Mouse (Mus musculus): ENCODE data around the gene Kcnj4. TPM values are rescaled to one million over a fixed set of nuclear protein-coding genes. Genes with fewer than 3 reads are reported as not detected.
A peak's percentile ranks its signal among the peaks of the same experiment; 100 is the strongest.
"Not testable (repeated sequence)": the region's sequence is repeated elsewhere in the genome, so short reads cannot be mapped to it uniquely, and the experiment has no call there.

Gene Kcnj4
- polyA plus RNA-seq, 1 experiment, result 0.72 TPM

DNA sequence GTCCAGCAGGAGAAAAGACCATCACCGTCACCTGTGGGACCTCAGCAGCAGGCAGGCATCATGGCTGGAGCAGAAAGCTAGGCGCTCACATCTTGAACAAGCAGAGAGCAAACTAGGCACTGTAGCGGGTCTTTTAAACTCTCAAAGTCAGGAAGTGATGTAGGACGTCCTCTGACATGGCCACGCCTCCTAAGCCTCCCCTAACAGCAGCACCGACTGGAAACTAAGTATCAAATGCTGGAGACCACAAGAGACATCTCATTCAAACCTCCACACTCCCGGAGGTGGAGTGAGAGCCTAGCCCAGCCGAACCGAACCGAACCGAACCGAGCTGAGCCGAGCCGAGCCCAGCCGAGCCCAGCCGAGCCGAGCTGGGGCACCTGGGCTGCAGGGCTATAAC is 34.5 kb downstream of the Kcnj4 start:
- TF ChIP-seq POLR2A (IDR thresholded peaks at IDR 0.05; ENCODE audit: low read depth, low read length) (no peak), CTCF (IDR thresholded peaks at IDR 0.05; ENCODE audit: borderline replicate concordance, insufficient read depth, low read length) (no peak)
- no peak overlapping the region for H3K4me3 ChIP-seq (ENCODE audit: insufficient read depth, low read length)
- peaks cover 4% of the 10 kb centered on the region; the same call in 1 of the 2 replicates for H3K4me1 ChIP-seq (ENCODE audit: control insufficient read depth, insufficient read depth, low read length)
- H3K27ac ChIP-seq (ENCODE audit: insufficient read depth, low read length), result no peak overlapping the region

DNA sequence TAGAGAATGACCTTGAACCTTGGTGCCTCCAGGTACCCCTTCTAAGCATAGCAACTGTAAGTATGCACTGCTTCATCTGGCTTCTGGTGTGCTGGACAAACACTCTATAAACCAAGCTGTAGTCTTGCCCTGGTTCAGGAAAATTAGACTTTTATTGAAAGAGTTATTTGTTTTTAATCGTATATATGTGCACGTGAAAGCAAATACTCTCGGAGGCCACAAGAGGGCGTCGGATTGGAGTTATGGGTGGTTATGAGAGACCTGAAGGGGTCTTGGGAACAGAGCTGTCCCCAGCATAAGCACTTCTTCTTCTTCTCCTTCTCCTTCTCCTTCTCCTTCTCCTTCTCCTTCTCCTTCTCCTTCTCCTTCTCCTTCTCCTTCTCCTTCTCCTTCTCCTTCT is 35.5 kb downstream of the Kcnj4 start:
- Histone ChIP-seq H3K4me3 (ENCODE audit: insufficient read depth, low read length) (no peak overlapping the region), H3K4me1 (ENCODE audit: control insufficient read depth, insufficient read depth, low read length) (peaks cover 8% of the 10 kb centered on the region; the same call in 1 of the 2 replicates), H3K27ac (ENCODE audit: insufficient read depth, low read length) (no peak overlapping the region)
- no peak for TF ChIP-seq CTCF (IDR thresholded peaks at IDR 0.05; ENCODE audit: borderline replicate concordance, insufficient read depth, low read length)
- TF ChIP-seq POLR2A (IDR thresholded peaks at IDR 0.05; ENCODE audit: low read depth, low read length), result no peak

DNA sequence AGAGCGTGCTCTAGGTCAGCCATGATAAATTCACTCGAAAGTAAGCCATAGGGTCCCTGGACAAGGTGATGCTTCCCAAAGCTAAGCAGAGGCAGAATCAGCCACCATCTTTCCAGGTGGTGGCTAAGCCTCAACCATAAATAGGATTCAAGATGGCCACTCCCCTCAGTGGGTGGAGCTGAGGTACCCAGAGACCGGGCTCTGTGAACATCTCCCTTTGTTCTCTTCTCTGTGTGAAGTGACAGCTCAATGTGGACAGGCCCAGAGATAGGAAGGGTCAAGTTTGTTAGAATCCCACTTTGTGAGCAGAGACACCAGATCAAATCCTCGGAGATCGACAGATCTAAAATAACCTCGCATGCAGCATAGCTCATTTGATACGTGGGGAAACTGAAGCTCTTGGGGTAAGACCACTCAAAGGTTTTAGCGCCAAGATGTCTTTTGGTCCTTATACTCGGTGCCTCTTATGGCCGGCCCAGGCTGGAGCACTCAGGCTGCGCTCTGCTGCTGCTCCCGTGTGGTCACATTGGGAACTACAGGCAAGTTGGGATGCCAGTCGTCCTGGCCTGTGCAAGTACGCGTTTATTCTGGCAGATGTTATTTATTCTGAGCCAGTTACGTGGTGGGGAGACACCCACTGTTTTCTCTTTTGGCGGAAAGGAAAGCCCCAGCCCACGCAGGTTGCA is 38.3 kb downstream of the Kcnj4 start:
- H3K4me1 ChIP-seq (ENCODE audit: control insufficient read depth, insufficient read depth, low read length), result peaks cover 11% of the 10 kb centered on the region; the same call in 1 of the 2 replicates
- TF ChIP-seq POLR2A (IDR thresholded peaks at IDR 0.05; ENCODE audit: low read depth, low read length), result no peak
- TF ChIP-seq CTCF (IDR thresholded peaks at IDR 0.05; ENCODE audit: borderline replicate concordance, insufficient read depth, low read length), result peak; percentile 99
- no peak overlapping the region for H3K4me3 ChIP-seq (ENCODE audit: insufficient read depth, low read length)
- H3K27ac ChIP-seq (ENCODE audit: insufficient read depth, low read length), result no peak overlapping the region

DNA sequence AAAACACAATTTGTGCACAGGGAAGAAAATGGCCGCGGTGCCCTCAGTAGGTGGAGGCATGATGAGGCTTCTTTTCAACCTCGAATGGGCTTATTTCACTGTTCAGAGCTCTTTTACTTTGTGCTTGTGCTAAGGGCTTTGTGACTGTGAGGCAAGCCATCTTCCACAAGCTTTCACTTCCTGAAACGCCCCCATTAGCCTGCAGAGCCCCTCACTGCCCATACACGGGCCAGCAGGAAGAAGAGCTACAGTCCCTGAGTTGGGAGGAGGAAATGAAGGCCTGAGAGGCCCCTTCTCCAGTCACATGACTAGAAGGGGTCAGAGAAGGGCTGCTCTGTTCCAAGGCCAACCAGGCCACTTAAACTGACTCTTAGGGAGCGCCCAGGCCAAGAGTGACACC is 48.5 kb downstream of the Kcnj4 start:
- Histone ChIP-seq H3K4me1 (ENCODE audit: control insufficient read depth, insufficient read depth, low read length) (0 out of 2 replicates have a peak, but pooled peaks cover 3% of the 10 kb centered on the region), H3K4me3 (ENCODE audit: insufficient read depth, low read length) (no peak overlapping the region), H3K27ac (ENCODE audit: insufficient read depth, low read length) (no peak overlapping the region)
- TF ChIP-seq CTCF (IDR thresholded peaks at IDR 0.05; ENCODE audit: borderline replicate concordance, insufficient read depth, low read length) (no peak), POLR2A (IDR thresholded peaks at IDR 0.05; ENCODE audit: low read depth, low read length) (no peak)

DNA sequence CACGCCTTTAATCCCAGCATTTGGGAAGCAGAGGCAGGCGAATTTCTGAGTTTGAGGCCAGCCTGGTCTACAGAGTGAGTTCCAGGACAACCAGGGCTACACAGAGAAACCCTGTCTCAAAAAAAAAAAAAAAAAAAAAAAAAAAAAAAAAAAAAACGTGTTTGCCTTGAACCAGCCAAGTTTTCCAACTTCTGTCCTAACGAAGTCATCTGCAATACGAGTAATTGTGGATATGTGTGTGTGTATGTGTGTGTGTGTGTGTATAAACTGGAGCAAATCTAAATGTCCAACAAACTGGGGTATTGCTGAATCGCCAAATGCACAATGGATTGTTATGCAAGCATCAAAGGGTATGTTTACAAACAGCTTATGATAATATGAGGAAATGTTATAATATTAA is 48.9 kb downstream of the Kcnj4 start:
- not testable (repeated sequence) for H3K4me1 ChIP-seq (ENCODE audit: control insufficient read depth, insufficient read depth, low read length); H3K4me3 ChIP-seq (ENCODE audit: insufficient read depth, low read length); H3K27ac ChIP-seq (ENCODE audit: insufficient read depth, low read length)

DNA sequence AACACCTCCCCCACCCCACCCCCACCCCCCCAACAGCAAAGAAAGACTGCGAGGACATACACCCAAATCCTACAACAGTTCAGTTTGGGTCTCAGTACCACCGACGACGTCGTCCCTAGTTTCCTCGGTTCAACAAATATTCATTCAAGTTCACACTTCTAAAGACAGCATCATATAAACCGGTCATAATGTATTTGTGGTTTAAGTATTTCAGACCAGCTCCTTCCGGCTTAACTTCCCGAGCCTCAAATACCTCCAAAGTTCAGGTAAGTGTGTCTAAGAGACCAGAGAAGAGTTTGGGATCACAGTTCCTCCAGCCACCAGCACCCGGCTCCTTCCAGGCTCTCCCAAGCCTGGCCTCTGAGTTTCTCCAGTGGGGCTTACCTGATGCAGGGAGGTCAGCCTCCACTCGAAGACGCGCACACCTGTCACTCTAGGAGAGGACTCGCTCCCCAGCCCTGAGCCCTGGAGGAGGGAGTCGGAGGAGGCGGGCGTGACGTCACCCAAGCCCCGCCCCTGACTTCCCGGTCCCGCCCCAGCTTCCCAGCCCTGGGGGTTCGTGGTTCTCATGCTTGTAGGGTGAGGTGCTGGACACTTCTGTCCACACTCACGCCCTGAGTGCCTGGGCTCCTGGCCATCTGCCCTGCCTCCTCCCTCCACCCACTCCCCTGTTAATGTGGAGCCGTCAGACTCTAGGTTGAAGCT is 49.8 kb downstream of the Kcnj4 start, which contains the start of gene Csnk1e:
Gene Csnk1e (minus strand): TSS at position 461 of the 705 bp plus-strand sequence.
- Histone ChIP-seq H3K4me3 (ENCODE audit: insufficient read depth, low read length) (peak within 1 kb of the TSS; percentile 66), H3K27ac (ENCODE audit: insufficient read depth, low read length) (no peak within 1 kb of the TSS), H3K4me1 (ENCODE audit: control insufficient read depth, insufficient read depth, low read length) (0 out of 2 replicates have a peak, but pooled peaks cover 3% of the 10 kb centered on the region)
- TF ChIP-seq POLR2A (IDR thresholded peaks at IDR 0.05; ENCODE audit: low read depth, low read length) (peak; percentile 56), CTCF (IDR thresholded peaks at IDR 0.05; ENCODE audit: borderline replicate concordance, insufficient read depth, low read length) (no peak)

DNA sequence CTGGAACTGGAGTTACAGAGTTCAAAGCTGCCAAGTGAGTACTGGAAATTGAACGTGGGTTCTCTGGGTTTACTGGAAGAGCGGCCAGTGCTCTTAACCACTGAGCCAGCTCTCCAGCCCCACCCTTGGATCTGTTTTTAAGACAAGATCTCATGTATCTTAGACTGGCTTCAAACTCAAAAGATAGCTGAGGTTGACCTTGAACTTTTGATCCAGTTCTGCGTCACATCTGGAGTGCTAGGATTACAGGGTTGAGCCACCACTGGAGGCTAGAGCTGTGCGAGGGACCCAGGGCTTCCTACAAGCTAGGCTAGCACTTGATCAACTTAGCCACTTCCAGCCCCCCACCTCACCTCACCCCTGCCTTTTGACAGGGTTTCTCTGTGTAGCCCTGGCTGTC is 51.2 kb downstream of the Kcnj4 start:
- no peak for TF ChIP-seq POLR2A (IDR thresholded peaks at IDR 0.05; ENCODE audit: low read depth, low read length)
- no peak for TF ChIP-seq CTCF (IDR thresholded peaks at IDR 0.05; ENCODE audit: borderline replicate concordance, insufficient read depth, low read length)
- Histone ChIP-seq H3K27ac (ENCODE audit: insufficient read depth, low read length) (no peak overlapping the region), H3K4me1 (ENCODE audit: control insufficient read depth, insufficient read depth, low read length) (0 out of 2 replicates have a peak, but pooled peaks cover 3% of the 10 kb centered on the region), H3K4me3 (ENCODE audit: insufficient read depth, low read length) (no peak overlapping the region)

DNA sequence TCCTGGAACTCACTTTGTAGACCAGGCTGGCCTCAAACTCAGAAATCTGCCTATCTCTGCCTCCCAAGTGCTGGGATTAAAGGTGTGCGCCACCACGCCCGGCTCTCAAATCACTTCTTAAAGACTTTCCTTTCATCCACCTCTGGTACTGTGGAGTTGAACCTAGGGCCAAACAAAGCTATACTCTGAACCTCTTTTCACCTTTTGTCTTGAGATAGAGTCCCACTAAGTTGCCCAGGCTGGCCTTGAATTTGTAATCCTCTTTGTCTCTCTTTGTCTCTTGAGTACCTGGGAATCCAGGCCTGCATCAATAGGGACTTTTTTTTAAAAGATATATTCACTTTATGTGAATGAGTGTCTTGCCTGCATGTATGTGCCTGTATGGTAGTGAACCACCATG is 57.0 kb downstream of the Kcnj4 start:
- H3K4me1 ChIP-seq (ENCODE audit: control insufficient read depth, insufficient read depth, low read length), result no peaks in the 10 kb centered on the region
- H3K27ac ChIP-seq (ENCODE audit: insufficient read depth, low read length), result no peak overlapping the region
- no peak overlapping the region for H3K4me3 ChIP-seq (ENCODE audit: insufficient read depth, low read length)
- no peak for TF ChIP-seq POLR2A (IDR thresholded peaks at IDR 0.05; ENCODE audit: low read depth, low read length)

DNA sequence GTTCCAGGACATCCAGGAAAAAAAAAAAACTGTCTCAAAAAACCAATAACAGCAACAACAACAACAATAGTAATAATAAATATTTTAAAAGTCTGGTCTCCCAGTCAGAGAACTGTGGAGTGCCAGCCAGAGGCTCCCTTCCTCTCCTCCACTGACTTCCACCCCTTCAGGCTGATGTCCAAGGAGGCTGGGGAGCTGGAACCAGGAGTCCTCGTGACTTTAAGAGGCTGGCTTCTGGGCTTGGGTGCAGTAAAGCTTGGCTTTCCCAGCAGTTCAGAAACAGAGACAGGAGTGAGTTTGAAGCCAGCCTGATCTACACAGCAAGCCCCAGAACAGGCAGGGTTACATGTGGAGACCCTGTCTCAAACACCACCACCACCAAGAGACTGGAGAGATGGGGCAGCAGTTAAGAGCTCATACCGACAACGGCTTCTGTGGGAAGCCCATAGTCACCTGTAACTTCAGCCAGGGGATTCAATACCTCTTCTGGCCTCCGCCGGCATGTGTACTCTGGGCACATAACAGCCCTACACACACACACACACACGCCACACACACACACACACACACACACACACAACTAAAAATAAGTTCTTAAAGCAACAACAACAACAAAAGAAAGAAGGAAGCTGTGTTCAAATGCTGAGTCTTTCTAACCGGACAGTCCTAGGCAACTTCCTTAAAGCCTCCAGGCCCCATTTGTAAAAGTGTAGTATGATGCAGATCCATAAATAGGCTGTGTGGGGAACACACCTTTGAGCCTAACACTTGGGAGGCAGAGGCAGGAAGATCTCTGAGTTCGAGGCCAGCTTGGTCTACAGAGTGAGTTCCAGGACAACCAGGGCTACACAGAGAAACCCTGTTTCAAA is 59.0 kb downstream of the Kcnj4 start:
- H3K4me3 ChIP-seq (ENCODE audit: insufficient read depth, low read length), result no peak overlapping the region
- peaks cover 3% of the 10 kb centered on the region; the same call in 1 of the 2 replicates for H3K4me1 ChIP-seq (ENCODE audit: control insufficient read depth, insufficient read depth, low read length)
- no peak overlapping the region for H3K27ac ChIP-seq (ENCODE audit: insufficient read depth, low read length)
- TF ChIP-seq POLR2A (IDR thresholded peaks at IDR 0.05; ENCODE audit: low read depth, low read length) (no peak), CTCF (IDR thresholded peaks at IDR 0.05; ENCODE audit: borderline replicate concordance, insufficient read depth, low read length) (no peak)

Data from embryonic fibroblast, embryonic 13.5 days (primary cell).